Mouse (Mus musculus) kidney, postnatal 4 days (tissue): Measurements from ENCODE around the gene Bag6.

Experiments used
- DNase-seq, 2 experiments: peaks; one replicate each; pipeline ENCODE4 v3.0.0; 2021; ENCODE audit warnings: mixed read lengths in 2 of 2

Gene Bag6

DNA sequence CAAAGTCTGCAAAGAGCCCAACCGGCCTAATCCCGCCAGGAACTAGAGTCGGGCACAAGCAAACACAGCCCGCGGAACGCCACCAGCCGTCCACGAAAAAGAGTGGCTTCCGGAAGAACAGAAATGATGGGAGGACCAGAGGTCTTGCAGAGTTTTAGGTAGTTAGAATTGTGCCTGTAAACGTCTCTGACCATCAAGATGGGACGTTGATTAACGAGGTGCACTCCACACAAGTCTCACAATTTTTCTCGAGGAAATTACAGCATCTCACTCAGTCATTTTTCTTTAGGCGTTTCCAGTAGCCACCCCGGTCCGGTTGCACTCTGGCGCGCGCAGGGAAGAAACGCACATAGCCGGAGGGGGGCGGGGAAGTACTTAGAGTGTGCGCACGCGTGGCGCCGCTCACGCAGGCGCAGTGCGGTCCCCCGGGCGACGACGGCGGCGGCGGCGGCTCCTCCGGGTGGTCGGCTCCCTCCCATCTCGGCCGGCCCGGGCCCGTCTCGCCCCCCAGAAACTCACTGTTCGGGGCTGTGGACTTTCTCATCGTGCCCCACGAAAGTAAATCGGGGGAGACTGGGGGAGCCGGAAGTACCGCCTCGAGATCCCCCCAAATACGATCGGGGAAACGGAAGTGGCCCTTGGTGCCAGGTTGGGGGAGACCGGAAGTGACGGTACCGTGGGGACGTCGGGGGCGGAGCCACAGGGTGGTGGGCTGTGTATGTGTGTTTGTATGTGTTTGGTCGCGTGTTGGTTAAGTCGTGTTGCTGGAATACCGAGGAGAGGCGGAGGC, at the start of gene Bag6:
Bag6 (plus strand) TSS at position 378 of the 790 bp plus-strand sequence.
- DNase-seq: peak; percentile 95 to 97

- no peak for DNase-seq
Measured at GRCm38 (mm10) chr17:35085208-35085865, 49.6 kb upstream of the Bag6 start, which contains the start of gene Ly6g6f. TSS of gene Ly6g6f (minus strand) at chr17:35085610.

- DNase-seq: no peak
Measured at GRCm38 (mm10) chr17:35088151-35088550, 46.8 kb upstream of the Bag6 start.

DNA sequence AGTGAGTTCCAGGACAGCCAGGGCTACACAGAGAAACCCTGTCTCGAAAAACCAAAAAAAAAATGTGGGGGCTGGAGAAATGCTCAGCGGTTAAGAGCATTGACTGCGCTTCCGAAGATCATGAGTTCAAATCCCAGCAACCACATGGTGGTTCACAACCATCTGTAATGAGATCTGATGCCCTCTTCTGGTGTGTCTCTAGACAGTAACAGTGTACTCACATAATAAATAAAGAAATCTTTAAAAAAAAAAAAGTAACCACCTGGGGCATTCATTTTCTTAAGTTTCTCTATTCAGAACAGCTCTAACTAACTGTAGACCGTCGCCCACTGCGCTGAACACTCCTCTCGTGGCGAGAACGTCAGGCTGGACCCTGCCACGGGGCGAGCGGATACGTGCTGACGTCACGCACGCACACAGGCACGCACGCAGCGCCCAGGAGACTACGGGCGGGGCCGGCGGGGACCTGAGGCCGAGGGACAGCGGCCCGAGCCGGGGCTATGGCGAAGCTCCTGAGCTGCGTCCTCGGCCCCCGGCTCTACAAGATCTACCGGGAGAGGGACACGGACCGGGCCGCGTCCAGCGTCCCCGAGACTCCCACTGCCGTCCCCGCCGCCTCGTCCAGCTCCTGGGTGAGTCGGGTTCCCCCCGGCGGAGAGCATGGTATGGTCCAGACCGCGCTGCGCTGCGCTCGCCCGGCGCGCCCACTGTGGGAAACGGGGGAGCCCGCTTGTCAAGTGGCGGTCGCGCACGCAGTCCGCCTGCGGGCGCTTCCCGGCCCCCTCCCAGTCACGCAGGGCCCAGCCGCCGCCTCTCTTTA, 45.9 kb upstream of the Bag6 start, which contains the start of gene Abhd16a:
Abhd16a (plus strand) TSS at position 439 of the 820 bp plus-strand sequence.
- DNase-seq: peak; percentile 96 to 98

DNA sequence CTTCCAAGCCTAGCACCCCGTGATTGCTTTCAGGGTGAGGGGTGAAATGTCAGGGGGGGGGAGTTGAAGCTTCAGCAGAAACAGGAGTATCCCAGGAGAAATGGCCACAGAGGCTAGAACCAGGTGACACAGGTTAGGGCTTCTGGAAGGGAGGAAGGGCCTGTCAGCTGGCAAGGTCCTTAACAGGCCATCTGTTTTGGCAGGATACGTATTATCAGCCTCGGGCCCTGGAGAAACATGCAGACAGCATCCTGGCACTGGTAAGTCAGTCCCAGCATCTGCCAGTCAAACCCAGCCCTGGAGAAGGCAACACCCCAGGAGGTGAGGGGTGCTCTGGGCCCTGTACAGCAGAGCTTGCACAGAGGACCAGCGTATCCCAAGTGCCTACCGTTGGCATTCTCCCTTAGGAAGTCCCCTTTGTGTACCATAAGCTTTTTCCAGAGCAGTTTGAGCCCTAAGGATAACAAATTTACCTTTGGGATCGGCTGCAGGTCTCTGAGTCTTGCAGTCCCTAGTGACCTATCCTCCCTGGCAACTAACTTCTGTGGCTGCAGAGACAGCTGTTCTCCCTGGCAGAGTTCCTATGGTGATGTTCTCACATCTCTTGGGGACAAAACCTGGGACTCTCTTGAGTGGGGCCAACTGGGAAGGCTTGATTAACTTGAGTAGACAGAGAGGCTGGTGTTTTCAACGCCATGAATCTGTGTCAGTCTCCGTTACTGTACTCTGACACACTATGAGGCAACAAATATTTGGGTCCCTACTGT, 44.6 kb upstream of the Bag6 start:
- no peak for DNase-seq

- no peak for DNase-seq
Measured at GRCm38 (mm10) chr17:35092403-35093198, 42.4 kb upstream of the Bag6 start.

DNA sequence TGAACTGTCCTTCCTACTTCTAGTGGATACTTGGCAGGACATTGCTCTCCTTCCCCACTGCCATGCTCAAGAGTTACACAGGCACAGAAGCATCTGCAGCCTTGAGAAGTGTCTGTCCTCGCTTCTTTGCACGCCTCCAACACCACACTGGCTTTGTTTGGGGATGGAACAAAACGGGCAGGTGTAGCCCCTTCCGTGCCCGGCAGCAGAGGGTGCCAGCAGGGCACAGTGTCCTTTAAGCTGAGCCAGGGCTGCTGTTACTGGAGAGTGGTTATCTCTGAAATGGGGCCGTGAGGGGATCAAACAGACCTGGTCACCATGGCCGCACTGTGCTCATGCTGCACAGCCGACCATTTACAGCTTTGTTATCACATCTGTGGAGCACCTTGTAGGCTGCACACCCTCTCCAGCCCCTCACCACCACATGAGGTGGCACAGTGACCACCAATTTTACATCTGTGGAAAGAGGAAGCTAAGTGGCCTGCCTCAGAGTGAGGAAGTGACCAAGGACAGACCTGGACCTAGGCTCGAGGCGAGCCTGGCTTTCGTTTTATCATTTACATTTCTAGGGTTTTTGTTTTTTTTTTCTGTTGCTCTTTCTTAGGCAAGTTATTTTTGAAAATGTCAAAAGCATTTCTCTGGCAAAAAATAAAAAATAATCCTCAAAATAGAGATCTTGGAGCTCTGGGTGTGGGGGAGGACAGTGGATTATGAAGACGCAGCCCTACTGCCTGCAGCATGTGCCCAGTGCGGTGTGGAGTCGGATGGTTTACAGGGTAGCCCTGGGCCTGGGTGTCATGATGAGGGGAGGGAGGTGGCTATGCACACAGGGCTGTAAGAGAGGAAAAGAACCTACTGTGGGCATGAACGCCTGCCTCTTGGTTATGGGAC, 40.3 kb upstream of the Bag6 start:
- no peak for DNase-seq

- no peak for DNase-seq
Measured at GRCm38 (mm10) chr17:35096597-35096996, 38.4 kb upstream of the Bag6 start.

GRCm38 (mm10) chr17:35097164-35097655, 37.8 kb upstream of the Bag6 start:
- peak; percentile 69 to 75 for DNase-seq

DNA sequence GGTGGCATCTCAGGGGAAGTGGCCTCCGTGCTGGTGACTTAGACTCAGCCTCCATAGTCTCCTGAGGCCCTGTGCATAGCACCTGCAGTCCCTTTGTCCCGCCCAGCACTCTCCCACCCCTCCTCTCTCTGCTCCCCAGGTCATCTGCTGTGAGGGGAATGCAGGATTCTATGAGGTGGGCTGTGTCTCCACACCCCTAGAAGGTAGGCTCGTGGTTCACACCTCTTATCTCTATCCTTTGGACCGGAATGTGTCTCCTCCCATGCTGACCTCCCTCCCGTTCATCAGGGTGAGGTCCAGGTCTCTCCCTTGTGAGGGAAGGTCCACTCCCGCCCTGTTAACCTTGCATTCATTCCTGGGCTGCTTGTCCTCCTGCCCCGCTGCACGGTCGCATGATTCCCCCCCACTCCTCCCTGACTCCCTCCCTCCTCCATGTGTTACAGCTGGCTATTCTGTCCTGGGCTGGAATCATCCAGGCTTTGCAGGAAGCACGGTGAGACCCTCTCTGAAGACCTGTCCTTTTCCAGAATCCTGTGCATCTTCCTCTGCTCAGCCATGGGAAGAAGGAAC, 34.7 kb upstream of the Bag6 start:
- peak; percentile 60 to 78 for DNase-seq

DNA sequence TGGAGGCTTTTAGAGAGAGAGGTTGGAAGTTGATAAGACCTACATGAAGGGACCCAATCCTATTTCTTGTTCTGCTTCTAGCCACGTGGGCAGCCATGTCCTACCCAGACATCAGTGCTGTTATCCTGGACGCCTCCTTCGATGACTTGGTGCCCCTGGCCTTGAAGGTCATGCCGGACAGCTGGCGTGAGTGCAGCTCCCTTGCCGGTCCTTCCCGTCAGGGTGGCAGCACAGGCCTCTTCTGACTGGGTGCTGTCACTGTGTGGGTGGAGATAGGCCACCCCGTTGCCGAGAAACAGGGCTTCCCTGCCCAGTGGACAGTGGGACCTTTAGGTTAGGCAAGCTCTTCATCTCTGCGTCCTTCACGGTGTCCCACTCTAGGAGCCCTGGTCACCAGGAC, 33.8 kb upstream of the Bag6 start:
- DNase-seq: no peak

DNA sequence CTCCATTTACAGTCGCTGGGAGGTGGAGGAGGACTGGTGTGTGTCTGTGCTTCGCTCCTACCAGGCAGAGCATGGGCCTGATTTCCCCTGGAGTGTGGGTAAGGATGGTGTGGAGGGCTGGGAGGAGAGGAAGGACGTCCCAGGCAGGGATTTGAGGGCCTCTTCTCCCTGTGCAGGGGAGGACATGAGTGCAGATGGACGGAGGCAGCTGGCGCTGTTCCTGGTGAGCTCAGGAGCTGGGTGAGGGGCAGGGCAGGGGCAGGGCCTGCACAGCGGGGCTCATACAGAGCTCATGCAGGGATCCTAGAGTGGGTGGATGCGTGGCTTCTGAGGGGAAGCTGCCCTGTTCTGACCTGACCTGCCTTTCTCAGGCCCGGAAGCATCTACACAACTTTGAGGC, 32.7 kb upstream of the Bag6 start:
- DNase-seq: no peak

DNA sequence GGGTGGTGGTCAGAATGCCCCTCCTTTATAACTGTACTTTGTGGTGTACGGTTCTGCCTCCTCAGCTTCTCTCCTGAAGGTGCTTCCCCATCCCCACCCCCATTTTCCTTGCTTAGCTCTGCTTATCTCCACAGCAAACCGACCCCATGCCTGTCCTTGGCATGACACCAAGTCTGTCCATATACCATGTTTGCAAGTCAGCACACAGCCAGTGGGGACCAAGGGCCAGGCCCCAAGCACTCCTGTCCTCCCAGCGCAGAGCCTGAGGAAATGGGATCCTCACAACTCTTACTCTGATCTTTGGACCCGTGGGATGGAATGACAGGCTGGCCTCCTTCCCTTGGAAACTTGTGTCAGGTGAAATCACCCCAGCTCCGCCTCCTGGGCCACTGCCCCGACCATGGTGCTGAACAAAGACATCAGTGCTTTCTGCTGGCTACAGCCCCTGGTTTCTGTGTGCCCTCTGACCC, 31.7 kb upstream of the Bag6 start:
- DNase-seq: peak; percentile 52 to 68

GRCm38 (mm10) chr17:35104079-35104478, 30.9 kb upstream of the Bag6 start:
- DNase-seq: no peak

- DNase-seq: no peak
Measured at GRCm38 (mm10) chr17:35104754-35105153, 30.2 kb upstream of the Bag6 start.

DNA sequence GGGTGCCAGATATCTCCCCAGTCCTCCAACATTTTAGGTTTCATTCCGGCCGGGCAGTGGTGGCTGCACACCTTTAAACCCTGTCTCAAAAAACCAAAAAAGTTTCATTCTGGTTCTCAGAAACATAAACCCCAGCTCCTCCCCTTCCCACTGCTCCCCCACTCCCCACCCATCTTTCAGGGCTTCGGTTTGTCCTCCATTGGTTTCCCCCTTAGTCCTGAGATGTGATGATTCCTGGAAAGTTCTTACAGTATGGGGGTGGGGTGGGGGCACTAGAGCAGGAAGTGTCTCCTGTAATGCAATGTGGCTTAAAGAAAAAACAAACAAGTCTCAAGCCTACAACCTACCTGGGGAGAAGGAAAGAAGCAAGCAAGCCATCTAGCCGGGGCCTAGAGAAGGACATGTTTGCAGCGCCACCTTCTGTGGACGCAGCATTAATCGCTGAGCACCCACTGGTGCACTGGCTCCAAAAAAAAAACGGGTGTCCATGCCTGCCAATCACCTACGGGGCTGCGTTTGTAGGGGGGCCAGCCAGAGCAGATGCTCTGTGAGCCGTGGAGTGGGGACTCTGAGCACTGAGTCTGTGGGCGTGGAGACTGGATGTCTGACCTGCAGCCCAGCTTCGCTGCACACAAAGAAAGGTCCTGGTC, 29.1 kb upstream of the Bag6 start:
- DNase-seq: peak; percentile 69 to 82

DNA sequence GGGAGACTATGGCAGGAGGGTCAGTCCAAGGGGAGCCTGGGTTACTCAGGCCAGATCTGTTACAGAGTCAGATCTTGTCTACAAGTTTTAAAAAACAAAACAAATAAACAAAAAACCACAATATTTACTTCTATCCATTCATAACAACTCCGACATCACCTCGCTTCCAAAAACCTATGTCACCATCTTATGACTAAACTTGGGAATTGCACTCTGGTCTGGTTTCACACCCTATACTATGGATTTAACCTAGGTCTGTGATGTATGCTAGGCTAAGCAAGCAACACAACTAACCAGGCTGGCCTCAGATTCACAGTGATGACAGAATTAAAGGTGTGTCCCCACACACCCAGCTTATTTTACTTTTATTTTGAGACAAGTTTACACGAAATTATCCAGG, 28.5 kb upstream of the Bag6 start:
- no peak for DNase-seq

DNA sequence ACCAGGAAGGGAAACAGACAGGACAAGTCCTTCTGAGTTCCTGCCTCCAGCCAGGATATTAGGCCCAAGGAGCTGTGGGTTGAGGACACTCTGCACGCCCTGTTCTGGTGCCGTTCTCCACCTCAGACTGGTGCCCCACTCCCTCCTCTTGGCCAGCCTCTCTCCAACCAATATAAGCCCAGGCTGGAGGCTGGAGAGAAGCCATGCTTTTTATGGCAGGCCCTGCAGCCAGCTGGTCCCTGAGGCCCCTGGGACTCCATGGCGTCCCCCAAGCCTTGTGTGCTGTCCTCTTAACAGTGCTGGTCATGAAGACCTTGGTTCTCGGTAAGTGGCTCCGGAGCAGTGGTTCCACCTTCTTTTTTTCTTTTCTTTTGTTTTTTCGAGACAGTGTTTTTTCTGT, 26.9 kb upstream of the Bag6 start, which contains the start of gene Ly6g5c:
Ly6g5c (plus strand) TSS at position 183 of the 400 bp plus-strand sequence.
- DNase-seq: no peak

DNA sequence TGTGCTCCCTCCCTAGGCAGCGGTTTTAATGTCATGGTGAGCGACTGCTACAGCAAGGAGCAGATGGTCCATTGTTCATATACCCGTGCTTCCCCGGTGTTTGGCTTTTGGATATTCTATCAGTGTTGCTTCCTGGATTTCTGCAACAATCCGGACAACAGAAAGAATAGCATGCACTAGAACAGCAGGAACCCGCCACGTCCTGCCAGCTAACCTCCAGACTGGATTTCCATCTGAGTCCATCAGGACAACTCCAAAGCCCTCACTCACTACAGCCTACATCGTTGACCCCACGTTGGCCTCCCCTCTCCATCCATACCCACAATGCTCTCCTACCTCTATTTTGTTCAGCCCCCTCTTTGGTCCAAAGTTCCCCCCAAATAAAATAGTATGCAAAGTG, 23.2 kb upstream of the Bag6 start:
- no peak for DNase-seq
